Mouse (Mus musculus): ENCODE measurements around the gene Olfr1276.

Gene Olfr1276

DNA sequence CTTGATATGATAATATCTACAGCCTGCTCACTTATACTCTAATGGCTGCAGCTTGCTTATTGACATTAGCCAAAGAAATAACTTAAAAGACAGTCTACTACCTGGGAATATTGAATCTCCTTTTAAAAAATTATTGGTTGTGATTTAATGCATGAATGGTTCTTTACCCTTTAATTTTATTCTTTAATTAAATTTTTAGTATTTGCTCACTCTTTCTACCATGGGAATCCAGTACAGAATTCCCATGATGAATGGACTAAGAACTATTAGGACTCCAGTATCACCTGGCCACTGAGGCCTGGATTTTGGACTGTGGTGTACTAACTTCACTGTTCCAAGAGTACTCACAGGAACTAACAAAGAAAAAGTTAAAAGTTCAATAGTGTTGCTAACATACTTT lies at the start of gene Olfr1276:
TSS of gene Olfr1276 (plus strand) at position 301 of the 400 bp plus-strand sequence.
- DNase-seq (ENCODE audit: low spot score), result no peak

- no peak for DNase-seq (ENCODE audit: low spot score)
These were observed 24.8 kb upstream of the Olfr1276 start, which contains the start of gene 4930430A15Rik for GRCm38 (mm10) chr2:111229502-111229901. TSS of gene 4930430A15Rik (minus strand) at chr2:111229602.

DNA sequence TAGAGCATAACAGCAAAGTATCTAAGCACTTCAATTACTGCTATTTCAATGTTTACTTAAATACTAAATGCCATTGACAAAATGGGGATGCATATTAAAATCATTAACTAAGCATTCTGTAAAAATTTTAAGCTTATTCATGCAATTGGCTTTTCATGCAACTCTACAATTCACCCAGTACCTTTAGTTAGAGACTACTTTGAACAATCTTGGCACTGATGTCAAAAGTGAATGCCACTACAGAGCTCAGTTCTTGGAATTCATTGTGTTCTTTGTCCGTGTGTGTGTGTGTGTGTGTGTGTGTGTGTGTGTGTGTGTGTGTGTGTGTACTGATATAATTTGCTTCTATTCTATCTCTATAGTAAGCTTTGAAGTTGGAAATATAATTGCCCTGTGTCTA lies 19.1 kb upstream of the Olfr1276 start, which contains the start of gene Olfr1275:
TSS of gene Olfr1275 (minus strand) at position 101 of the 400 bp plus-strand sequence.
- DNase-seq (ENCODE audit: low spot score), result no peak

- no peak for DNase-seq (ENCODE audit: low spot score)
These were observed 19.7 kb downstream of the Olfr1276 start, which contains the start of gene Olfr1277 for GRCm38 (mm10) chr2:111274006-111274405. TSS of gene Olfr1277 (minus strand) at chr2:111274106.

DNA sequence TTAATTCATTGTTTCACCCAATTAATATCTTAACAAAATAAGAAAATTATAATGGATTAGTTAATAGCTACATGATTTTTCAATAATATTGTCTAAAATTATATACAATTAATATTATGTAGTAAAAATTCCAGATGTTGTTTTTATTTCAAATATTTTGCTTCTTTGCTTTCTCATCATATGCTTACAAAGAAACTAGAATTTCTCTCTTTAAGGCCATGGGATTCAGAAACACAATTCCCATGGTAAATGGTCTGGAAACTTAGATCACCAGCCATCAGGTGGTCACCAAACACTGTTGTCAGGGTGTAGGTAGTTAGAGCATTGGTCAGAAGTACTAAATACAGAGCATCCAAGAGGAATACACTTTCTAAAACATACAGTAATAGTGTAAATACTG lies 35.5 kb downstream of the Olfr1276 start, which contains the start of gene Olfr1278:
TSS of gene Olfr1278 (plus strand) at position 301 of the 400 bp plus-strand sequence.
- no peak for DNase-seq (ENCODE audit: low spot score)

DNA sequence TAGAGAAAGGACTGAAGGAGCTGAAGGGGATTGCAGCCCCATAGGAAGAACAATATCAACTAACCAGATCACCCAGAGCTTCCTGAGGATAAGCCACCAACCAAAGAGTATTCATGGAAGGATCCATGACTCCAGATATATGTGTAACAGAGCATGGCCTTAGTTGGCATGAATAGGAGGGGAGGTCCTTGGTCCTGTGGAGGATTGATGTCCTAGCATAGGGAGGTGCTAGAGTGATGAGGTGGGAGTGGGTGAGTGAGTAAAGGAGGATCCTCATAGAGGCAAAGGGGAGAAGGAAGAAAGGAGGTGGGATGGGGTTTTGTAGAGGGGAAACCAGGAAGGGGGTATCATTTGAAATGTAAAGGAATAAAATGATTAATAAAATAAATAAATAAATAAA lies 44.2 kb downstream of the Olfr1276 start:
- no peak for DNase-seq (ENCODE audit: low spot score)

- no peak for DNase-seq (ENCODE audit: low spot score)
These were observed 46.1 kb downstream of the Olfr1276 start, which contains the start of gene Olfr1279 for GRCm38 (mm10) chr2:111300374-111300773. TSS of gene Olfr1279 (plus strand) at chr2:111300635.

All from yolk sac, embryonic 10.5 days (tissue).